Mouse (Mus musculus) embryo, embryonic 10.5 days (tissue): ENCODE measurements around the gene Poc1b.
A peak's percentile ranks its signal among the peaks of the same experiment; 100 is the strongest.

Experiments
- DNase-seq: peaks from one replicate; pipeline ENCODE4 v3.0.0-alpha.2; 2015; ENCODE audit warnings: low spot score

Poc1b gene

DNA sequence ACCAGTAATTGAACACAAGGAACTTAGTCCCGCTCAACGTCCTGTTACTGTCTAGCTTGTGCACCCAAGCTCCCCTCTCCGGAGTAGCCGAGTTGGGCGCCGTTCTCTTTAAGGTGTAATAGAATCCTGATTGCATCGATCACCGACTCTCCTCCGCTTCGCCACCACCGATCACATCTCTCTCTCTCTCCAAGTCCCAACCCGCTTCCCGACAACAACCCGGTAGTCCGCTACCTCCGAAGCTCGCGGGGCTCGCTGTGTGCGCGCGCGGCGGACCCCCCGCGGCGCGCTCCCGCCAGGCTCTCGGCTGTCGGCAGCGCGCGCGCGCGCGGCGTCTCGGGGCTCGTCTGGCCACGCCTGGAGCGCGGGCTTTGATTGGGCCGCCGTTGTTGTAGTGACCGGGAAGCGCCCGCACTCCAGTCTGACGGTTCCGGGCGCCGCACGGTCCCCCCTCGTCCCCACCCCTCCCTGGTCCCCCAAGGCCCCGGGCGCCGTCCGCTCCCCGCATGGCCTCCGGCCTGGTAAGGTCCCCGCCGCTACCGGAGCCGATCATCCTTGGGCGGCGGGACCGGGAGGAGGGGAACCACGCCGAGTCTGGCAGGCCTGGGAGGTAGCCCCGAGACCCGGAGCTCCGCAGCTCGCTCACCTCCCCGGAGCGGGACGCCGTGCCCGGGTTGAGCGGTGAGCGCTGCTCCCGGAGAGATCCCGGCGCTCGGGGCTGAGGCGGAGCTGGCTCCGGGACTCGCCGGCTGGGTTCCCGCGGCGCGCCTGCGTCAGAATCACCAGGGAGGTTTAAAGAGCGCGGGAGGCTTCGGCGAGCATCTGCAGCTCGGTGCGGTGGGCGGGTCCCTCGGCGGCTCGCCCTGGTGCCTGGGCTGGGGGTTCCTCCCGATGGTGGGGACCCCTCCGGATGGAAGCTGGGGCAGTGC, at the start of gene Poc1b:
Gene Poc1b (plus strand): TSS at position 334 of the 929 bp plus-strand sequence.
- DNase-seq = peak; percentile 94

DNA sequence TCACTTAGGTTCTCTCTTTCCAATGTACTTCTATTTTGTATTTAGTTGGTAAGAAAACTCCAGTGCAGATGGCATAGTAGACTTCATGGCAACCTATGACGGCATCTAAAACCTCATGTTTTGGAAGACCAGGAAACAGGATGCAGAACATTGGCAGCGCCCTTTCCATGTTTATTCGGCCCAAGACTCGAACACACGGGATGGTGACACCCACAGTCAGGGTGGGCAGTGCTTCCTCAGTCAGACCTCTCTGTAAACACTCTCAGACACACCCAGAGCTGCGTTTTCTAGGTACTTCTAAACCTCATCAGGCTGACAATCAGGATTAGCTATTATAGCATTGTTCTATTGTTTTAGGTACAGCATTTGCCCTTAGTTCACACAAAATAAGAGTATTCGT, 46.2 kb upstream of the Poc1b start:
- DNase-seq = no peak

DNA sequence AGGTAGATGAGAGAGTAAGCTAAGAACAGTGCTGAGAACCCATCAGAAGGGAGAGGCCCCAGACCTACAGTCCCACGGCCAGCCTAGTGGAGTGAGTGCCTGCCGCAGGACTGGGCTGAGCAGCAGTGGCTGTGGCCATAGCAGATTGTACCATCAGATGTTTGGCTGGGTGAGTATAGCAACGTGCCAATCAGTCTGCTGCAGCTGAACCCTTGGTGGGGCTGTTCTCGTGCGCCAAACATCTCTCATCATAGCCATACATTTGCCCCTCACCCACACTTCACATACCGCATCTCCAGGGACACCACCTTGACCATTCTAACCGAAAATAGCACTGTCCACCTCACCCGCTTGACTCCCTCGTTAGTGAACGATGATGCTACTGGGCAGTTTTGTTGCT, 45.4 kb upstream of the Poc1b start:
- DNase-seq = no peak

DNA sequence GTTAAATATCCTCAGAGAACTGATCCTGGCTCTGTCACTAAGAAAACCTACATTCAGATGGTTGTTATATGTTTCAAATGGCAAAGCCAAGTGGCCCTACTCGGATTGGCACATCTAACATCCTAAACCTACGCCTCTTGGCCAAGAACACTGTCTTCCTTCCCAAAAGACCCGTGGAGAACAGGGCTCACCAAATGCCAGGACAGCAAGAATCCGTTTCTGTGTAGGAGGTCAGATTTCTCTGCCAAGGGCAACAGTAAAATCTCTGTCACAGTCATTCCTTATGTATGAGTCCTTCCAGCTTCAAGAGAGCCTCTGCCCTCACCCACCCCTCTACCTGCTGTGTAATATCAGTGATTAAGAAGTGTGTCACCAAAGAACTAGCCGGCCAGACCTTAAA, 44.3 kb upstream of the Poc1b start:
- no peak for DNase-seq

DNA sequence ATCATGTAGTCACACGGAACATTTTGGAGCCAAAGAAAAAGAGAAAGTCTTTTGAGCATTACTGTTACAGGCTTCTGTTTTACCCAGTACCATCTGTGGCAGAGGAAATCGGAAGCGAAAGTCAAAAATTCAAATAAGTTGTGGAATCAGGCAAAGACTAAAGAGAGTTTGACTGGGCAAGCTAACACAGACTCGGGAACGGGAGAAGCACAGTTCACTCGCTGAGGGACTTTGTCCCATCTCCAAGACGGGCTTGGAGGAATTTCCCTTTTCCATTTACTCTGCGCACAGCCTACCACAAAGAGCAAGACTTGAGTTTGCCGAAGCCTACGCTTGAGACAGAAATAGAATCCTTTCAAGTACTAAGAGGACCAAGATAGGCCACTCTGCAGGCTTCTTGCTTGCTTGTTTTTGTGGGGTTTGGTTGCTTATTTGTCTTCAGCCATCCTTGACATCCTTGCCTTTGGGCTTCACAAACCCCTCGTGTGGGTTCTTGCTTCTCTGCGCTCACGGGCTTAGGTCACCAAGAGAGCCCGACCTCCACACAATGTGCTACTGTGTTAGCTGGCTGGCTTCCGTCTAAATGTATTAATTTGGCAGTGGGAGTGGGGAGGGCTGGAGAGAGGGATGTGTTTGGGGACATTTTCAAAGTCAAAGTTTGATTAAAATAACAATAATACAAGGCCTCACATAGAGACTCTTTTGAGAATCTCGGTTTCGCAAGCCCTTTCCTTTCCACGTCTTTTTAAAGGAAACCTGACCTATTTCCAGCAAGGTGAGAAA, 30.5 kb upstream of the Poc1b start:
- DNase-seq = peak; percentile 13

DNA sequence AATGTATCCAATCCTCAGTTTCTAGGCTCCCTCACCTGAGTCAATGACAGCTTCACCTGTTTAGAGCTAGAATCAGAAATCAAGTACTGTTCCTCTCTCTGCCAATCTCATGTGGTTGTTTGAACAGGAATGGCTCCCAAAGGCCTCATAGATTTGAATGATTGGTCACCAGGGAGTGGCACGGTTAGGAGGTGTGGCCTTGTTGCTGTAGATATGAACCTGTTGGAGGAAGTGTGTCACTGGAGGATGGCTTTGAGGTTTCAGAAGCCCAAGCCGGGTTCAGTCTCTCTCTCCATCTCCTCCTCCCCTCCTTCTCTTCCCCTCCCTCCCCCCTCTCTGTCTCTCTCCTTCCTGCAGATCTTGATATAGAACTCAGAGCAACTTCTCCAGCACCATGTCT, 28.2 kb upstream of the Poc1b start:
- DNase-seq = no peak

DNA sequence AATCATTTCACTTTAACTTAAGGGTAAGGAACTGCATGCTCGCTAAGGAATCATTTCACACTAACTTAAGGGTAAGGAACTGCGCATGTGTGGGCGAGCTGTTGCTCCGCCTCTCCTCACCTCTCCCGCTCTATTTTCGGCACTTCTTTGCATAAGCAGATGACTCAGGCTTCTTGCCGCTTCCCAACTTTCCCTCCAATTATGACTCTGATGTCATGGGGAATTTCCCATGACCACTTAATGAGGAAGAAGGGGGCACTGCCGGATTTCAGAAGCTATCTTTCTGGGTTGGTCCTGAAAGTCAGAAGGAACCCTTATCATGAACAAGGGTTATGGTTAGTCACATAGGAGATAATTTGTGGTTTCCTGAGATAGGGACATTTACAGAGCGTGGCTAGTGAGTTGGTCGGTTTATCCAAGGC, 25.3 kb upstream of the Poc1b start:
- no peak for DNase-seq

DNA sequence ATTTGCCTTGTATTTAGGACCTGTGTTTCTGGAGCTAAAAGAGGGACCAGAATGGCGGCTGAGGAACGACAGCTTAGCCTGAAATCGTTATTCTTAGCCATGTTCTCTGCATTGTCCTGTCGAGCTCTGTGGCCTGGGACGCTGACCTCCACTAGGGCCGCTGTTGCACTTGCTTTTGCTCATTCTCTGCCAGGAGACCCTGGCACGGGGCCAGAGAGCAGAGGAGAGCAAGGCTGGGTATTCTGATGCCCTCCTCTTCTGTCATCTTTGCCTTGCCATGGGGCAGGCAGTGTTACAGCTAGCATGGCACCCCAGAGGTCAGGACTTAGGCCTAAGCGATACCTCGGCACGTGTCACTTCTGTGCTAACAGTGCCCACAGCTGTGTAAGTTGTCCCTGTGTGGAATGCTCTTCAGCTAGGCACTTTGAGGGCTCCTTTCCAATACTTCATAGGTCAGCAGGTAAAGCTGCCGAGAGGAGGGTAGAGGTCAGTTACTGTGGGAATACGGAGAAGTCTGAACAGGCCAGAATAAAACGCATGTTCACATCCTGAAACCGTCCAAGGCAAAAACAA, 23.3 kb upstream of the Poc1b start:
- no peak for DNase-seq

DNA sequence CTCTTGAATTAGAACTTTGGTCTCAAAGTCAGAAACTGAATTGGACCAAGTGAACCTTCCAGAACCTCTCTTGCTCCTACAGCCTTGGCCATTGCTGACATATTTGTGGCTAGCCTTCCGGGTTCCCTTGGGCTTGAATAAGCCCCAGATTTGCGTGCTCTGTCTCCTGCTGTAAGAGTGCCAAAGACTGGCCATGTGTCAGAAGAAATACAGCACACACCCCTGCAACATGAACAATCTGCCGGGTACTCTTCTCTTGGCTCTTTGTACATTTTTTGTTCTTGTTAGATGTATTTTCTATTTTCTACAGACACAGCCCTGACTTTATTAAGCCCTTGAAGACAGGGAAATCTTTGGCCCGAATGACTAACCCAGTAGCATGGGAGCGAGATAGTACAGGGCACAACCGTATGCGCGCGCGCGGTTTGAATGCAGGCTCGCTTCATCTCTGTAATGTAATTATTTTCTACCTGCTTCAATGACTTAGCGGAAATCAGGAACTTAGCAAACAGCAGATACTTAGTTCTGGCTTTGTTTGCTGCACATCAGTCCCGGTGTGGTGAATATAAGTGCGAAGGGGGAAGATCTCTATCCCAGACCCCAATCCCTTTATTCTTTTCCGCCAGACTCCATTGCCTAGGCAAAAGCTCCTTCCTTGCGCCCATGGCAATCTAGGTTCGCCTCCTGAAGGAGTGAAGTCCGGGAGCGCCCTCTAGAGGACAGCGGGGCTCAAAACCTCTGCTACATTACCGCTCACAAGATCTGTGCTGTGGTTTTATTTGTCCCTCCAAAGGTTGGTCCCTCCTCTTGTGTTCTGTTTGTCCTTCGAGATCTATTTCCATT, 22.2 kb upstream of the Poc1b start:
- DNase-seq = peak; percentile 95

DNA sequence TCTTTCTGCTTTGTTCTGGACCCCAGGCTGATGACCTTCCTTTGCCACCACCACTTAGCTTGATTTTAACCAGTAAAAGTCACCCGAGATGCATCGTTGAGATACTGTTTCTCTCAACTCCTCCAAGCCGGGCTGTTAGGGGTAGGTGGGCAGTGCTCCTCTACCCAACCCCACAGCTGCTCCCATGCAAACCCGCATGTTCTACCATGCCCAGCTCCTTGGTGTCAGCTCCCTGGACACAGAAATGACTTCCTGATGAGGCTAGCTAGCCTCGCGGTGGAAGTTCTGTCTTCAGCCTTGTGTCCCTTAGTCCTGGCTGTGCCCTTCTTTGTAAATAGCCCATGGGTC, 21.6 kb upstream of the Poc1b start:
- DNase-seq = no peak

DNA sequence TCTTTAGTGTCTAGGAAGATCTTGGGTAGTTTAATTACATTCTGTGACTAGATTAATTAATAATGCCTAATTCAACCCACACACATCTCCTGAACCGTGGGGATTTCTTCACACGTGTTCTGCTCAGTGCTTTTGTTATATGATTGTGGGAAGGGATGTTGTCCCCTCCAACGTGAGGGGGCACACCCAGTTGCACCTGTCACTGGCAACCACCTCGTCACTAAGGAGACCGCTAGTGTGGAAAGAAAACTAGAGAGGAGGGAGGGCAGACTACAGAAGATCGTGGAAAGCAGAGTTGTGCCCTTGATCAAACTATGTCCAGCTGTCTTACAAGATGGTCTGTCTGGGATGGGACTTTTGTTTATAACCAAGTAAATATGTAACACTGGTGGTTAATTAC, 20.8 kb upstream of the Poc1b start:
- DNase-seq = no peak

DNA sequence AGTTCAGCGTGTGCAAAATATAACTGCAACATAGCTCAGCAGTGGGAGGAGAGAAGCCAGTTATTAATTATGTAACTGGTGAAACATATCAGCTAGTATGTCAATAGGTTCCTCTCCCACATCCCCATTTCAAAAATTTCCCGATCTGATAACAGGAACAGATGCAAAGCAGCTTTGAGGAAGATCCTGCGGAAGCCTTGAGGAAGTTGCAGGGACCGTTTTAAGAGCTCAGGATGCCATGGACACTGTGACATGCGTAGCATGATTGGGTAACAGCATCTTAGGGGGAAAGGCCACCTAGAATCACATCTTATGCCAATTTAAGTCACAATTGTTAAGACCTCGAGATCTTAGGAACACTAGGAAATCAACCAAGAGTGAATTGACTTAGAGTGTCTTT, 16.9 kb upstream of the Poc1b start:
- no peak for DNase-seq

DNA sequence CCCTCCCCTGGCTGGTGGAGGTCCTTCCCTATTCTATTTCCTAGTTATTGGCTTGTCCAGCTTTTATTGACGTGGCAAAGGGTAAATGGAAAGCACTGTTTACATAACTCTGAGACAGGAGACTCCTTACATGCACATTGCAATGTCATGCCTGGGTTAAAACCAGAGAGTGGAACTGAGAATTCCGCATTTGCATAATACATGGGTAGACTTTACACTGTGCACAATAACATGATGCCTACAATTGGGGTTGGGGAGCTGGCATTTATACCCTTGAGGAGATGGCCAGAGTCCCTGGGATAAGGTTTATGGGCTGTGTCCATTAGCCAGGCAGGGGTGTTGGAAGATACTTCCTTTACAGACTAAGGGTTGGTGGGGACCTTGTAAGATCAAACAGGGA, 13.5 kb upstream of the Poc1b start:
- no peak for DNase-seq

DNA sequence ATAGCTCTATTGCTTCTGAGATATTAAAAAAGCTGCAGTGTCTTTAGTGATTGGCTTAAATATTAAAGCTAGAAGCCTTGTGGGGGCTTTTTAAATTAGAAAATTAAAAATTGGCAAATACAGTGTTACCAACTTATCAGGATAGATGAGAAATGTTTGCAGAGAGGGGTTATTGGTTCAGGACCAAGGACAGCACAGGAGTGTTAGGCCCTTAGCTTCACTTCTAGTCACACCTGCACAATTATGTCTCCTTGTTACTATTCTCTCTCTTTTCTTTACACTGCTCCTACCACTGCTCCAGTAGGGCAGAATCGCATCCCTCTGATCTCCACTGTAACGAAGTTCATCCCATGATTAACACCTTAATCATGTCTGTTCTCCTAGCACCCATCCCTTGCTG, 11.7 kb upstream of the Poc1b start:
- peak; percentile 44 for DNase-seq

DNA sequence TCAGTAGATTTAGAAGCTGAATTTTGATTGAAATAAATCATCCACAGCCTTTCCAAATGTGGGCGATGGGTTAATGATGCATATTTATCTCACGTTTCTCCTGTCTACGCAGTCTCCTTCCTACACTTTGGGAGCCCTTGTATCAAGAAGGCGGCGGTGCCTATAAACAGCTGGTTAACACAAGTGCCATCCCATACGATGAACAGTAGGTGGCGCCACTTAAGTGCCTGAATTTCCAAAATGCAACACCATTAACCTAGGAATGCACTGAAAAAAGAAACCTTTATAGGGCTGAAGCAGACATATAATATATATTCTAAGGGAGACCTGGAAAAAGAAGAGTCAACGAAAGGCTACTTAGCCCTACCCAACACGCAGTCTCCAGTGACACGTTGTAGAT, 9.5 kb upstream of the Poc1b start:
- DNase-seq = peak; percentile 59

DNA sequence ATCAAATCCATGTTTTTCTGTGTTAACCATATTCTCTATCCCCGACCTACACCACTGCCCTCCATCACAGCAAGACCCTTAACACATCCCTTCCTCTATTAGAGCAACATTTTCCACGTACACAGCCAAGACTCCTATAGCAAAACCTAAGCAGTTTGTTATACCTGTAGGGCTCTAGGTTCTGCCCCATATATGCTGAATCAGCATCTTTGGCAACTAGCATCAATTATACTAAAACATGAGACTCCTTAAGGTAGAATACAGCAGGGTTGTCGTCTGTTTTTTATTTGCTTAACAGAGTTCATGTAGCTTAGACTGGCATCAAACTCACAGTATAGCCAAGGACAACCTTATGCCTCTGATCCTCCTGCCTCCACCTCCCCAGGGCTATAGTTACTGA, 1.3 kb upstream of the Poc1b start:
- no peak for DNase-seq

DNA sequence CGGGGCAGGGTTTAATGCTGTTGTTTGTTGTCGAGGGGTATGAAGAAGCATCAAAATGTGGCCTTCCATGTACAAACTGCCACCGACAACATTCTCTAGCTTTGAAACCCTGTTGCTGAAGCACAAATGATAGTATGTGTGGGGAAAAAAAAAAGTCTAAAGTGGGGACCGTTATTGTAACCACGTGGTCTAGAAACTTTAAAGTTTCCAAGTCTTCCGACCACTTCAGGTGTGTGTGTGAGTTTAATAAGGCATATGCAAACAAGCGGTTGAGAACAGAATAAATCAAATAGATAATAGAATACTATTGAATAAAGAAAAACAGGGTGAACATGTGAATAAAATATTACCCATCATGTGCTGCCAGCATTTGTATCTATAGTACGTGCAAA, 529 bp upstream of the Poc1b start:
- peak; percentile 12 for DNase-seq

DNA sequence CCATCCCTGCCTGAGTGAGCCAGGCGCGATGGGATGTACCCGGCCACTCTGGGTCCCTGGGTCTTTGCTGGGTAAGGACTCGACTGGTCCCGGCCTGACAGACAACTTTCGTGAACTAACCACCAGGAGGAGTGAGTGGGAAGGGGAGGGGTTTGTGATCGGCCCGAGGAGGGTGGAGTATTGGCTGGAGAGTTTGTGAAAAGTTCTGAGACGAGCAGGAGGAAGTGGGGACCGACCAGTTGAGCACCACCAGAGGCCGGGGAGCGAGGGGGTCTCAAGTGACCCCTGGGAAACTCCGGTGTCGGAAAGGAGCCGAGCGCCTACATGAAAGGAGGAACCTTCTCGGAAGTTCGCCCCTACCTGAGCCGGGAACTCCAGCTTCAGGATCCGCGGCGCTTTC, 1.1 kb downstream of the Poc1b start, which contains the start of gene Galnt4:
Gene Galnt4 (plus strand): TSS at position 196 of the 400 bp plus-strand sequence.
- peak; percentile 90 for DNase-seq

DNA sequence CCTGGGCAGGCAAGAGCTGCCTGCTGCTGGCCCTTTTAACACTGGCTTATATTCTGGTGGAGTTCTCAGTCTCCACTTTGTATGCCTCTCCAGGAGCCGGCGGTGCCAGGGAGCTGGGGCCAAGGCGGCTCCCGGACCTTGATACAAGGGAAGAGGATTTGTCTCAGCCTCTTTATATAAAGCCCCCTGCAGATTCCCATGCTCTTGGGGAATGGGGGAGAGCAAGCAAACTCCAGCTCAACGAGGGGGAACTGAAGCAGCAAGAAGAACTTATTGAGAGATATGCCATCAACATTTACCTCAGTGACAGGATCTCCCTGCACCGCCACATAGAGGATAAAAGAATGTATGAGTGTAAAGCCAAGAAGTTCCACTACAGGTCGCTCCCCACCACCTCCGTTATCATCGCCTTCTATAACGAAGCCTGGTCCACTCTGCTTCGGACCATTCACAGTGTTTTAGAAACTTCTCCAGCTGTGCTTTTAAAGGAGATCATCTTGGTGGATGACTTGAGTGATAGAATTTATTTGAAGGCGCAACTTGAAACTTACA, 1.7 kb downstream of the Poc1b start:
- DNase-seq = peak; percentile 20

DNA sequence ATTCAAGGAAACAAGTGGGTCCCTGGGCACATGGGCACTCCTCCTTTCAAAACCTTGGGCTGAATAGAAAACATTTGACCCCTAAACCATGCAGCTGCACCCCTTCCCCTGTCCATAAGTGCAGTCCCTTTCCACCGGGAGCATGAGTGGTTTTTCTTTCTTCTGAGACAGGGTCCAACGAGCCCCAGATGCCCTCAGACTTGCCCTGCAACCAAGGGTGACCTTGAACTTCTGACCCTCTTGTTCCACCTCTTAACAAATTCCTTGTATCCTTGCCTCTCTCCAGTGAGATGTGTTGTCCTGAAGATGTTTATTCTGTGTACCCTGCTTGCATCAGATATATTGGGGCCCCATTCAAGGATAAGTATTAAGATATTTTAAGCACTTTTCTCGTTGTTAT, 6.7 kb downstream of the Poc1b start:
- no peak for DNase-seq

DNA sequence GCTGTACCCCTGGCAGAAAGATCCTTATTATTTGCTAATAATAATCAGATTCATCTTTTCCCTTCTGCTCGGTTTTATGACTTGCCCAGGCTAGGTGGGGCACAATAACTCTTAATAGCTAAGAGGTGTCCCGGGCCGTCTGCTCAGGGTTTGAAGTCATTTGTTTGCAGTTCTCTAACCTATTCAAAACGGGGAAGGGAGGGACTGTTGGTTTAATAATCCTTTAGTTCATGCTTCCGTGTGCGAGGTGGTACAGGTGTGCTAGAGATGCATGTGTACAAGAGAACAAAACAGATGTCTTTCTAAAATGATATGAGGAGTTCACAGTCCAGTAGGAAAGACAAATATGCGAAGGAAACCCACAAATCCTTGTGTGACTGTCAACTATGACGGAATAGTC, 7.5 kb downstream of the Poc1b start:
- no peak for DNase-seq
